Mouse (Mus musculus) myocyte (in vitro differentiated cells): ENCODE results near the gene Ensa. TPM values are rescaled to one million over a fixed set of nuclear protein-coding genes. Genes with fewer than 3 reads are reported as not detected.

ENCODE experiments used
- H3K27me3 ChIP-seq: one replicate; pipeline ENCODE4 v1.6.1; 2011; ENCODE audit not compliant: control insufficient read depth, insufficient read depth, insufficient read length
- H3K36me3 ChIP-seq: one replicate; pipeline ENCODE4 v1.6.1; 2011; ENCODE audit not compliant: control insufficient read depth, insufficient read depth
- H3K4me2 ChIP-seq: one replicate; pipeline ENCODE4 v1.6.1; 2011; ENCODE audit warnings: low read depth, control low read depth
- H3K4me3 ChIP-seq: one replicate; pipeline ENCODE4 v1.5.1; 2011; ENCODE audit warnings: mild to moderate bottlenecking, control low read depth, moderate library complexity
- H3K79me2 ChIP-seq: one replicate; pipeline ENCODE4 v1.6.1; 2011; ENCODE audit not compliant: control insufficient read depth, insufficient read depth
- H3ac ChIP-seq: one replicate; pipeline ENCODE4 v1.6.1; 2011; ENCODE audit not compliant: control insufficient read depth, insufficient read length
- CEBPB ChIP-seq: IDR thresholded peaks from 2 replicates; pipeline ENCODE4 v1.6.1; 2011; ENCODE audit warnings: mild to moderate bottlenecking, moderate library complexity; ENCODE audit not compliant: poor library complexity, insufficient read depth, severe bottlenecking
- E2F4 ChIP-seq: IDR thresholded peaks from one replicate; pipeline ENCODE4 v1.6.1; 2011; ENCODE audit warnings: mild to moderate bottlenecking, control low read depth, moderate library complexity; ENCODE audit not compliant: insufficient read depth
- MAX ChIP-seq: IDR thresholded peaks from one replicate; pipeline ENCODE4 v1.6.1; 2011; ENCODE audit warnings: low read depth, mild to moderate bottlenecking, control low read depth
- MYOD1 ChIP-seq, 3 experiments: IDR thresholded peaks; one replicate each; pipeline ENCODE4 v1.6.1; 2011; ENCODE audit warnings: control low read depth in 2 of 3, low read depth in 2 of 3, mild to moderate bottlenecking in 2 of 3, moderate library complexity in 1 of 3; ENCODE audit not compliant: insufficient read length in 2 of 3, control insufficient read depth in 1 of 3
- MYOG ChIP-seq, 3 experiments: IDR thresholded peaks; one replicate each; pipeline ENCODE4 v1.6.1; 2011; ENCODE audit warnings: control low read depth in 2 of 3, low read depth in 2 of 3, mild to moderate bottlenecking in 2 of 3; ENCODE audit not compliant: insufficient read length in 2 of 3, control insufficient read depth in 1 of 3, insufficient read depth in 1 of 3
- POLR2A ChIP-seq: IDR thresholded peaks from one replicate; pipeline ENCODE4 v1.6.1; 2011; ENCODE audit warnings: low read depth, mild to moderate bottlenecking, control low read depth, moderate library complexity; ENCODE audit not compliant: insufficient read length
- POLR2AphosphoS2 ChIP-seq: IDR thresholded peaks from one replicate; pipeline ENCODE4 v1.6.1; 2011; ENCODE audit warnings: low read depth, control low read depth; ENCODE audit not compliant: insufficient read length
- REST ChIP-seq: IDR thresholded peaks from one replicate; pipeline ENCODE4 v1.6.1; 2011; ENCODE audit warnings: mild to moderate bottlenecking, control low read depth, moderate library complexity; ENCODE audit not compliant: insufficient read depth, insufficient read length
- SRF ChIP-seq: IDR thresholded peaks from one replicate; pipeline ENCODE4 v1.6.1; 2011; ENCODE audit warnings: low read depth; ENCODE audit not compliant: control insufficient read depth, insufficient read length
- TCF12 ChIP-seq: IDR thresholded peaks from one replicate; pipeline ENCODE4 v1.6.1; 2011; ENCODE audit warnings: mild to moderate bottlenecking, control low read depth; ENCODE audit not compliant: poor library complexity, insufficient read depth, severe bottlenecking
- TCF3 ChIP-seq: IDR thresholded peaks from one replicate; pipeline ENCODE4 v1.6.1; 2011; ENCODE audit warnings: low read depth, control low read depth; ENCODE audit not compliant: insufficient read length
- USF1 ChIP-seq: IDR thresholded peaks from one replicate; pipeline ENCODE4 v1.6.1; 2011; ENCODE audit warnings: low read depth, mild to moderate bottlenecking, control low read depth, moderate library complexity
- polyA plus RNA-seq: library from polyadenylated mRNA; unstranded; fragments of >200 nt; fragmentation: generic; extraction: Trizol; gene quantifications from one replicate; pipeline ENCODE4 v1.2.1, GENCODE M21; 2012; ENCODE audit warnings: missing spikeins

Gene Ensa
- polyA plus RNA-seq, 1 experiment: 65.3 TPM

GRCm38 (mm10) chr3:95661945-95662715 lies 37.3 kb downstream of the Ensa start:
- no peak for TF ChIP-seq REST
- no peak for TF ChIP-seq POLR2A
- TF ChIP-seq MAX: no peak
- TF ChIP-seq TCF3: no peak
- no peak for TF ChIP-seq CEBPB
- no peak for TF ChIP-seq SRF
- TF ChIP-seq TCF12: no peak
- TF ChIP-seq MYOD1 (IDR thresholded peaks at IDR 0.05; ENCODE audit: control insufficient read depth in 1 of 3, insufficient read length in 2 of 3, low read depth in 2 of 3): peak in 1 of 3 experiments; percentile 29
- Histone ChIP-seq H3K79me2 (peaks cover 92% of the 10 kb centered on the region), H3K4me2 (peak overlapping the region; percentile 99), H3ac (no peak overlapping the region), H3K4me3 (peak overlapping the region; percentile 98), H3K27me3 (no peaks in the 10 kb centered on the region), H3K36me3 (peaks cover 36% of the 10 kb centered on the region)

GRCm38 (mm10) chr3:95662724-95663449 lies 38.1 kb downstream of the Ensa start:
- H3K36me3 ChIP-seq: peaks cover 36% of the 10 kb centered on the region

GRCm38 (mm10) chr3:95663486-95663885 lies 38.7 kb downstream of the Ensa start:
- peak overlapping the region; percentile 99 for H3K4me2 ChIP-seq
- TF ChIP-seq POLR2A (no peak), MYOD1 (IDR thresholded peaks at IDR 0.05; ENCODE audit: control insufficient read depth in 1 of 3, insufficient read length in 2 of 3, low read depth in 2 of 3) (no peak), MAX (no peak), MYOG (IDR thresholded peaks at IDR 0.05; ENCODE audit: control insufficient read depth in 1 of 3, insufficient read depth in 1 of 3, insufficient read length in 2 of 3, low read depth in 2 of 3) (no peak), E2F4 (no peak), POLR2AphosphoS2 (no peak), CEBPB (no peak), TCF12 (no peak), SRF (no peak), USF1 (no peak), TCF3 (no peak), REST (no peak)
- H3K79me2 ChIP-seq: peaks cover 92% of the 10 kb centered on the region
- no peaks in the 10 kb centered on the region for H3K27me3 ChIP-seq
- H3K4me3 ChIP-seq: no peak overlapping the region
- H3ac ChIP-seq: no peak overlapping the region
- H3K36me3 ChIP-seq: peaks cover 38% of the 10 kb centered on the region

More at GRCm38 (mm10) chr3:95662724-95663449, 38.1 kb downstream of the Ensa start:
- no peak overlapping the region for H3ac ChIP-seq
- H3K79me2 ChIP-seq: peaks cover 92% of the 10 kb centered on the region
- no peaks in the 10 kb centered on the region for H3K27me3 ChIP-seq
- no peak for TF ChIP-seq TCF3
- no peak for TF ChIP-seq POLR2A
- no peak for TF ChIP-seq MAX
- no peak for TF ChIP-seq E2F4
- TF ChIP-seq TCF12: no peak
- no peak for TF ChIP-seq MYOG (IDR thresholded peaks at IDR 0.05; ENCODE audit: control insufficient read depth in 1 of 3, insufficient read depth in 1 of 3, insufficient read length in 2 of 3, low read depth in 2 of 3)
- no peak for TF ChIP-seq SRF
- no peak for TF ChIP-seq USF1
- no peak for TF ChIP-seq REST
- TF ChIP-seq POLR2AphosphoS2: no peak
- no peak for TF ChIP-seq CEBPB
- no peak for TF ChIP-seq MYOD1 (IDR thresholded peaks at IDR 0.05; ENCODE audit: control insufficient read depth in 1 of 3, insufficient read length in 2 of 3, low read depth in 2 of 3)
- peak overlapping the region; percentile 99 for H3K4me2 ChIP-seq
- peak overlapping the region; percentile 98 for H3K4me3 ChIP-seq

GRCm38 (mm10) chr3:95663969-95664608 lies 39.3 kb downstream of the Ensa start:
- Histone ChIP-seq H3K4me2 (peak overlapping the region; percentile 99), H3K4me3 (no peak overlapping the region), H3K27me3 (no peaks in the 10 kb centered on the region), H3K36me3 (peaks cover 42% of the 10 kb centered on the region), H3ac (no peak overlapping the region), H3K79me2 (peaks cover 97% of the 10 kb centered on the region)
- TF ChIP-seq MYOD1 (IDR thresholded peaks at IDR 0.05; ENCODE audit: control insufficient read depth in 1 of 3, insufficient read length in 2 of 3, low read depth in 2 of 3) (no peak), MYOG (IDR thresholded peaks at IDR 0.05; ENCODE audit: control insufficient read depth in 1 of 3, insufficient read depth in 1 of 3, insufficient read length in 2 of 3, low read depth in 2 of 3) (no peak), POLR2AphosphoS2 (peak; percentile 39)
